Comparison of ENCODE assay signal across 14 mouse cellular contexts in the genomic region with DNA sequence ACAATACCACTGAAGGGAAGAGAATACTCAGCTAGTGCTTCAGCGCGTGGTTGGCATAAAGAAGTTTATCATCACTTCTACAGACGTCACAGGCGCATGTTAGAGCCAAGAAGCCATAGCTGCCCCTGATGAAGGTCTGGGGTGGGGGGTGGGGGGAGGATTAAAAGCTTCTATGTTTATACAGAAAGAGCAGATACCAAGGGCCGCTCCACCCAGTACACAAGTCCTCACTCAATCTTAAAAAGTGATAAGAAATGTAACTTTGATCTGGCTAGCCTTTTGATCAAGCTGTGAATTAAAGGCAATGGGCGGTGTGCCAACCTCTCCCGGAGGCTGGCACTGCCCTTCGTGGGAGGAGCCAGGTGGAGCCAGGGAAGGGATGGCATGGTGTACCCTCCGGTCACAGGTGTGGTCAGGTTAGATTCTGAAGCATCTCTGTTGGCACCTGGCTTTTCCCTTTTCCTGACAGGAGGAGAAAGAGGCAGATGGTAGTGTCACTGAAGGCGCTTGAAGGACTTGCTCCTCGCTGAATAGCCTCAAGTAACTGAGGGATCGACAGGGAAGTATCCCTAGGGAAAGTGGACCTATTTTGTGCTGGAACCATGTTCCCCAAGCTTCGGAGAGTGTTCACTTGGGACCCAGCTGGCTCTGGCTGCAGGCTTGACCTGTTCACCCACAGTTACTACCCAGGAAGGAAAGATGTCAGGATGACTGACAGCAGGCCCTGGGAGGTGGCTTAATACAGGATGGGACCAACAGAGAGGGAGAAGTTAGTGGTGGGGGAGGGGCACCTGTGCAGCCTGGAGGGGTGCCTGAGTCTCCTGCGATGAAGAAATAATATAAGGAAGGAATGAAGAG. TPM values are rescaled to one million over a fixed set of nuclear protein-coding genes. Genes with fewer than 3 reads are reported as not detected.
DNase-seq lines count a peak whose midpoint lies in the region; ATAC-seq and TF ChIP-seq lines count a peak whose summit lies in the region.
"Had no signal": no experiment of that assay in that cellular context is flagged by ENCODE, and none has a peak within 500 bp of the region (broad histone marks: within the 10 kb centered on the region; RNA-seq: fewer than 3 reads in every experiment).

No protein-coding gene starts in this region.

- no peak for TF ChIP-seq CTCF in liver, adult 2 months (IDR thresholded peaks at IDR 0.05; ENCODE audit: low read depth, low read length)

- H3K79me2 ChIP-seq in liver, adult 2 months (ENCODE audit: control insufficient read depth, insufficient read depth, low read length), result no peaks in the 10 kb centered on the region

- peak; percentile 28 for DNase-seq in adrenal gland, postnatal 14 days
- DNase-seq in adrenal gland, postnatal 4 days (ENCODE audit: low spot score in 2 of 2), result no peak
- peak; percentile 39 for DNase-seq in liver, adult 2 months (ENCODE audit: extremely low read depth, low read depth, low spot score)
- peak; percentile 49 for DNase-seq in testis, postnatal 10 days (ENCODE audit: low spot score)
- DNase-seq in testis, postnatal 14 days (ENCODE audit: low spot score), result no peak
- DNase-seq: cerebellum, adult 9-10 months; thymus, postnatal 14 days had no signal

- no peak overlapping the region for H3K9ac ChIP-seq in liver, adult 2 months (ENCODE audit: low read depth, low read length)
- no peak overlapping the region for H3K9ac ChIP-seq in liver, embryonic 12.5 days
- H3K9ac ChIP-seq in stomach, embryonic 16.5 days (ENCODE audit: low read length), result no peak overlapping the region
- H3K9ac ChIP-seq: heart, embryonic 13.5 days; limb, embryonic 12.5 days had no signal

- WGBS in liver, adult 2 months, result 50% methylated on average over 14 of the region's 14 CpGs
- 58% methylated on average over 14 of the region's 14 CpGs for WGBS in liver, embryonic 12.5 days (ENCODE audit: insufficient replicate concordance)
- 52% methylated on average over 14 of the region's 14 CpGs for WGBS in stomach, embryonic 16.5 days

- no peaks in the 10 kb centered on the region for H3K36me3 ChIP-seq in liver, adult 2 months (ENCODE audit: control insufficient read depth, insufficient read depth, low read length)
- no peaks in the 10 kb centered on the region for H3K36me3 ChIP-seq in liver, embryonic 12.5 days
- no peaks in the 10 kb centered on the region for H3K36me3 ChIP-seq in stomach, embryonic 16.5 days (ENCODE audit: control insufficient read depth, insufficient read depth, low read length)
- H3K36me3 ChIP-seq: heart, embryonic 13.5 days; limb, embryonic 12.5 days had no signal

- H3K27me3 ChIP-seq in liver, adult 2 months (ENCODE audit: control insufficient read depth, insufficient read depth, low read length), result no peaks in the 10 kb centered on the region
- 0 out of 2 replicates have a peak, but pooled peaks cover 8% of the 10 kb centered on the region for H3K27me3 ChIP-seq in liver, embryonic 12.5 days (replicated peaks)
- no peaks in the 10 kb centered on the region for H3K27me3 ChIP-seq in stomach, embryonic 16.5 days (ENCODE audit: control insufficient read depth, insufficient read depth, low read length)
- H3K27me3 ChIP-seq: heart, embryonic 13.5 days; limb, embryonic 12.5 days had no signal

- H3K4me3 ChIP-seq in liver, adult 2 months (ENCODE audit: insufficient read depth, low read depth, low read length), result no peak overlapping the region
- no peak overlapping the region for H3K4me3 ChIP-seq in liver, embryonic 12.5 days
- no peak overlapping the region for H3K4me3 ChIP-seq in stomach, embryonic 16.5 days (replicated peaks; ENCODE audit: low read length)
- H3K4me3 ChIP-seq: heart, embryonic 13.5 days; layer of hippocampus, adult 2 months; limb, embryonic 12.5 days had no signal

- no peak overlapping the region for H3K27ac ChIP-seq in liver, adult 2 months (replicated peaks; ENCODE audit: insufficient read depth, low read depth, low read length)
- no peak overlapping the region for H3K27ac ChIP-seq in liver, embryonic 12.5 days
- H3K27ac ChIP-seq in stomach, embryonic 16.5 days (ENCODE audit: low read length), result no peak overlapping the region
- H3K27ac ChIP-seq: heart, embryonic 13.5 days; layer of hippocampus, adult 2 months had no signal

- no peak overlapping the region for H3K4me2 ChIP-seq in liver, embryonic 12.5 days
- no peak overlapping the region for H3K4me2 ChIP-seq in stomach, embryonic 16.5 days (ENCODE audit: low read depth, low read length)
- H3K4me2 ChIP-seq: heart, embryonic 13.5 days; limb, embryonic 12.5 days had no signal

- no peak for ATAC-seq in liver, embryonic 12.5 days
- peak; percentile 28; the same call in 1 of the 2 replicates for ATAC-seq in stomach, embryonic 16.5 days (ENCODE audit: insufficient read depth, low FRiP score)
- ATAC-seq in CD4-positive, CD25-positive, alpha-beta regulatory T cell, adult 4 months, result no peak
- ATAC-seq: forebrain, embryonic 14.5 days had no signal

- H3K9me3 ChIP-seq in liver, embryonic 12.5 days (replicated peaks), result no peaks in the 10 kb centered on the region
- no peaks in the 10 kb centered on the region for H3K9me3 ChIP-seq in stomach, embryonic 16.5 days (replicated peaks; ENCODE audit: control insufficient read depth, low read length)
- H3K9me3 ChIP-seq: heart, embryonic 13.5 days; limb, embryonic 12.5 days had no signal

- TF ChIP-seq POLR2A in liver, adult 2 months (IDR thresholded peaks at IDR 0.05; ENCODE audit: extremely low read depth, insufficient read depth, low read length), result no peak

- H3K4me1 ChIP-seq in liver, adult 2 months (ENCODE audit: control insufficient read depth, insufficient read depth, low read length), result peaks cover 24% of the 10 kb centered on the region
- H3K4me1 ChIP-seq in liver, embryonic 12.5 days, result peaks cover 46% of the 10 kb centered on the region
- peaks cover 15% of the 10 kb centered on the region; the same call in 1 of the 2 replicates for H3K4me1 ChIP-seq in stomach, embryonic 16.5 days (ENCODE audit: control insufficient read depth, insufficient read depth, low read length)

RNA-seq across cellular contexts. Expression of a gene that starts 16.6 kb away (rescaled TPM):
- total RNA-seq in adrenal gland, postnatal 14 days (2021), result 47.3 and 100 TPM in 2 replicates
- 10 to 100 TPM; 27.1 to 28.0 TPM for total RNA-seq in adrenal gland, postnatal 4 days (2021)
- 2.7 and 6.6 TPM in 2 replicates for total RNA-seq in liver, adult 2 months (2014; rRNA removed)
- 8.0 and 10.5 TPM in 2 replicates for polyA plus RNA-seq in liver, adult 2 months (2012; rRNA removed)
- polyA plus RNA-seq in liver, embryonic 12.5 days (2016; fragmentation: Nextera tagmentation; extraction: Ambion mirVana), result 5.9 and 7.0 TPM in 2 replicates
- polyA plus RNA-seq in stomach, embryonic 16.5 days (2015; fragmentation: Nextera tagmentation; extraction: Ambion mirVana), result 18.4 and 20.2 TPM in 2 replicates
- 1 to 10 TPM; 2.0 to 4.2 TPM for polyA plus RNA-seq in CD4-positive, CD25-positive, alpha-beta regulatory T cell, adult 4 months (2017; shearing (Covaris generic))

Comparison
In these comparisons a context has a peak if more than half of its experiments do, and no peak if none do; other contexts are left out.
1. DNase-seq: peak in adrenal gland, postnatal 14 days (single experiment), liver, adult 2 months (single experiment) and testis, postnatal 10 days (single experiment); none in adrenal gland, postnatal 4 days (0 of 2) and testis, postnatal 14 days (single experiment).